Mouse (Mus musculus) erythroblast, embryonic 14.5 days (primary cell): Measurements from ENCODE around the gene Zdhhc13.

Experiments
- GATA1 ChIP-seq: IDR thresholded peaks from 2 replicates; pipeline ENCODE4 v1.6.1; 2012; ENCODE audit warnings: low read length, inconsistent platforms, mixed read lengths
- TAL1 ChIP-seq: IDR thresholded peaks from 3 replicates; pipeline ENCODE4 v1.6.1; 2012; ENCODE audit warnings: low read length, inconsistent platforms, mixed read lengths

DNA sequence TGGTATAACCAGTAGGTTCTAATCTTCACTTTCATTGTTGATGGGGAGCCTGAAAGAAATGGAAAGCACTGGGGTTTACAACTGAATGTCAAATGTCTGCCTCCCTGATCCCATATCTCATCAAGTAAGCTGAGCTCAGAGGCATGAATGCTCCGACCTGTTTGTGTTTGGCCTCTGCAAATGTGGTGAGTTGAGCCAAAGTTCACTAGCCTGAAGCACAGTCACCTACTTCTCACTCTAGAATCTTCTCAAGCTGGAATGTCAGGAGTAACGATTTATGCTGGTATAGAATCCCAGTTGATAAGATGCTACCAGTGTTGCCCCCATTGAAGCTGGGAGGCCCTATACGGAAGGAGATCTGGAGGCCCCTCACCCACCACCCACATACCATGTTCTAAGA, 33.0 kb upstream of the Zdhhc13 start:
- TF ChIP-seq GATA1: no peak
- no peak for TF ChIP-seq TAL1
